Mouse (Mus musculus) MEL (cell line): ENCODE results near the gene Tiparp. TPM values are rescaled to one million over a fixed set of nuclear protein-coding genes. Genes with fewer than 3 reads are reported as not detected.

ENCODE experiments used
- DNase-seq: peaks from one replicate; pipeline ENCODE4 v3.0.0; 2011; ENCODE audit warnings: low read depth, low spot score
- H3K27ac ChIP-seq: 2 replicates; pipeline ENCODE4 v1.5.1; 2012; ENCODE audit warnings: low read depth, mild to moderate bottlenecking, control low read depth, low read length, moderate library complexity; ENCODE audit not compliant: control insufficient read depth
- H3K27me3 ChIP-seq, 2 experiments: fragments of 150-350 bp in 1 of 2; sonication (generic) in 1 of 2; 2 replicates each; pipeline ENCODE4 v1.6.1; 2012; ENCODE audit warnings: low read length in 2 of 2, mild to moderate bottlenecking in 2 of 2, improper control_type of control experiment in 1 of 2, moderate library complexity in 1 of 2; ENCODE audit not compliant: insufficient read depth in 2 of 2, control insufficient read depth in 1 of 2
- H3K36me3 ChIP-seq, 2 experiments: 2 replicates each; pipeline ENCODE4 v1.6.1; 2012 to 2014; ENCODE audit warnings: low read length in 2 of 2, improper control_type of control experiment in 1 of 2, inconsistent platforms in 1 of 2, mild to moderate bottlenecking in 1 of 2; ENCODE audit not compliant: insufficient read depth in 2 of 2, control insufficient read depth in 1 of 2
- H3K4me1 ChIP-seq, 2 experiments: fragments of 150-350 bp in 1 of 2; sonication (generic) in 1 of 2; 2 replicates each; pipeline ENCODE4 v1.6.1; 2012; ENCODE audit warnings: low read length in 2 of 2, improper control_type of control experiment in 1 of 2, mild to moderate bottlenecking in 1 of 2; ENCODE audit not compliant: insufficient read depth in 2 of 2, control insufficient read depth in 1 of 2
- H3K4me3 ChIP-seq, 2 experiments: fragments of 150-350 bp in 1 of 2; sonication (generic) in 1 of 2; 2 replicates each; pipeline ENCODE4 v1.5.1; 2012; ENCODE audit warnings: low read depth in 2 of 2, low read length in 2 of 2, mild to moderate bottlenecking in 2 of 2, moderate library complexity in 2 of 2, control low read depth in 1 of 2, improper control_type of control experiment in 1 of 2; ENCODE audit not compliant: control insufficient read depth in 1 of 2, insufficient read depth in 1 of 2
- H3K79me2 ChIP-seq: 2 replicates; pipeline ENCODE4 v1.6.1; 2012; ENCODE audit warnings: mild to moderate bottlenecking, low read length, moderate library complexity; ENCODE audit not compliant: control insufficient read depth, poor library complexity, insufficient read depth
- H3K9ac ChIP-seq: 2 replicates; pipeline ENCODE4 v1.6.1; 2012; ENCODE audit warnings: low read depth, mild to moderate bottlenecking, control low read depth, low read length, moderate library complexity; ENCODE audit not compliant: control insufficient read depth, poor library complexity, severe bottlenecking
- H3K9me3 ChIP-seq: fragments of 150-350 bp; sonication (generic); replicated peaks from 2 replicates; pipeline ENCODE4 v1.6.1; 2012; ENCODE audit warnings: mild to moderate bottlenecking, low read length, improper control_type of control experiment, moderate library complexity; ENCODE audit not compliant: insufficient read depth
- CTCF ChIP-seq, 3 experiments: IDR thresholded peaks in 2 of 3; conservative IDR thresholded peaks in 1 of 3; 2 replicates each; pipeline ENCODE4 v1.5.1; 2011 to 2012; ENCODE audit warnings: low read length in 3 of 3, low read depth in 2 of 3, mild to moderate bottlenecking in 2 of 3, improper control_type of control experiment in 1 of 3, inconsistent platforms in 1 of 3, mixed read lengths in 1 of 3, moderate library complexity in 1 of 3; ENCODE audit not compliant: control insufficient read depth in 1 of 3, insufficient read depth in 1 of 3, poor library complexity in 1 of 3, severe bottlenecking in 1 of 3
- E2F4 ChIP-seq: IDR thresholded peaks from 2 replicates; pipeline ENCODE4 v1.6.1; 2011; ENCODE audit warnings: low read depth, low read length, improper control_type of control experiment, borderline replicate concordance
- ELF1 ChIP-seq: IDR thresholded peaks from 2 replicates; pipeline ENCODE4 v1.6.1; 2014; ENCODE audit warnings: low read depth, mild to moderate bottlenecking, inconsistent platforms, low read length, improper control_type of control experiment, moderate library complexity
- EP300 ChIP-seq, 2 experiments: IDR thresholded peaks; 2 replicates each; pipeline ENCODE4 v1.6.1; 2011; ENCODE audit warnings: improper control_type of control experiment in 2 of 2, low read length in 2 of 2, low read depth in 1 of 2, mild to moderate bottlenecking in 1 of 2
- GABPA ChIP-seq: IDR thresholded peaks from 2 replicates; pipeline ENCODE4 v1.6.1; 2012; ENCODE audit warnings: low read depth, mild to moderate bottlenecking, inconsistent platforms, low read length, improper control_type of control experiment, moderate library complexity
- HCFC1 ChIP-seq: IDR thresholded peaks from 2 replicates; pipeline ENCODE4 v1.6.1; 2012; ENCODE audit warnings: low read depth, mild to moderate bottlenecking, inconsistent platforms, low read length, improper control_type of control experiment, moderate library complexity
- KAT2A ChIP-seq: conservative IDR thresholded peaks from 2 replicates; pipeline ENCODE4 v1.6.1; 2012; ENCODE audit warnings: low read depth, low read length, improper control_type of control experiment, inconsistent platforms
- MAFK ChIP-seq: IDR thresholded peaks from 2 replicates; pipeline ENCODE4 v1.6.1; 2011; ENCODE audit warnings: low read depth, mild to moderate bottlenecking, low read length, improper control_type of control experiment, borderline replicate concordance
- MAX ChIP-seq: IDR thresholded peaks from 2 replicates; pipeline ENCODE4 v1.6.1; 2011; ENCODE audit warnings: low read length, improper control_type of control experiment
- MXI1 ChIP-seq: IDR thresholded peaks from 2 replicates; pipeline ENCODE4 v1.6.1; 2011; ENCODE audit warnings: mild to moderate bottlenecking, low read depth, low read length, improper control_type of control experiment
- MYC ChIP-seq: IDR thresholded peaks from 2 replicates; pipeline ENCODE4 v1.6.1; 2011; ENCODE audit warnings: low read depth, mild to moderate bottlenecking, low read length, improper control_type of control experiment, moderate library complexity
- POLR2A ChIP-seq, 2 experiments: IDR thresholded peaks; 2 replicates each; pipeline ENCODE4 v1.6.1; 2011 to 2012; ENCODE audit warnings: low read length in 2 of 2, mild to moderate bottlenecking in 2 of 2, control low read depth in 1 of 2, improper control_type of control experiment in 1 of 2, low read depth in 1 of 2, moderate library complexity in 1 of 2; ENCODE audit not compliant: control insufficient read depth in 1 of 2, insufficient read depth in 1 of 2, poor library complexity in 1 of 2
- RCOR1 ChIP-seq: IDR thresholded peaks from 2 replicates; pipeline ENCODE4 v1.6.1; 2012; ENCODE audit warnings: low read depth, mild to moderate bottlenecking, inconsistent platforms, low read length, improper control_type of control experiment
- SMC3 ChIP-seq: IDR thresholded peaks from 2 replicates; pipeline ENCODE4 v1.6.1; 2011; ENCODE audit warnings: low read depth, low read length, improper control_type of control experiment
- TAL1 ChIP-seq: IDR thresholded peaks from 2 replicates; pipeline ENCODE4 v1.6.1; 2012; ENCODE audit warnings: mild to moderate bottlenecking, inconsistent platforms, low read length, moderate library complexity, mixed read lengths
- TBP ChIP-seq: IDR thresholded peaks from 2 replicates; pipeline ENCODE4 v1.8.0; 2011; ENCODE audit warnings: low read depth, low read length, improper control_type of control experiment
- TCF12 ChIP-seq: IDR thresholded peaks from 2 replicates; pipeline ENCODE4 v1.6.1; 2014; ENCODE audit warnings: low read depth, mild to moderate bottlenecking, inconsistent platforms, low read length, improper control_type of control experiment, moderate library complexity
- USF1 ChIP-seq: IDR thresholded peaks from 2 replicates; pipeline ENCODE4 v1.6.1; 2014; ENCODE audit warnings: low read depth, mild to moderate bottlenecking, inconsistent platforms, low read length, improper control_type of control experiment, moderate library complexity
- ZC3H11A ChIP-seq: IDR thresholded peaks from 2 replicates; pipeline ENCODE4 v1.6.1; 2012; ENCODE audit warnings: low read depth, mild to moderate bottlenecking, inconsistent platforms, low read length, improper control_type of control experiment
- ZKSCAN1 ChIP-seq: IDR thresholded peaks from 2 replicates; pipeline ENCODE4 v1.6.1; 2012; ENCODE audit warnings: low read depth, mild to moderate bottlenecking, inconsistent platforms, low read length, improper control_type of control experiment, moderate library complexity
- polyA plus RNA-seq, 2 experiments: library from polyadenylated mRNA; stranded (reverse) in 1 of 2; unstranded in 1 of 2; fragments of >175 nt in 1 of 2; fragments of >200 nt in 1 of 2; gene quantifications; 2 replicates each; pipeline versions ENCODE4 v1.2.1 to v1.2.4; 2012; ENCODE audit warnings: low replicate concordance in 2 of 2, low read depth in 1 of 2; ENCODE audit not compliant: insufficient read length in 2 of 2, insufficient read depth in 1 of 2, missing spikeins in 1 of 2
- total RNA-seq: library from RNA; depleted of rRNA; stranded (reverse); fragments of 300-350 nt; gene quantifications from 2 replicates; pipeline ENCODE4 v1.2.3, GENCODE M21; 2012

Gene Tiparp
- total and polyA plus RNA-seq, 3 experiments: 2.0 to 3.3 TPM; not detected in 1

- H3K9ac ChIP-seq: peak overlapping the region; percentile 93
- H3K4me1 ChIP-seq: no peaks in the 10 kb centered on the region; a peak in 2 of 4 replicates
- no peaks in the 10 kb centered on the region for H3K9me3 ChIP-seq
- TF ChIP-seq GABPA (no peak), TBP (no peak), MAFK (no peak), SMC3 (no peak), ELF1 (no peak), USF1 (no peak), MYC (no peak), ZKSCAN1 (no peak), ZC3H11A (no peak), TCF12 (no peak), E2F4 (no peak), TAL1 (no peak), RCOR1 (no peak), MXI1 (no peak), EP300 (IDR thresholded peaks at IDR 0.05; ENCODE audit: low read depth in 1 of 2, low read length in 2 of 2) (no peak), KAT2A (no peak)
- TF ChIP-seq, all 39 proteins: peak for 0
- Histone ChIP-seq H3K79me2 (peaks cover 8% of the 10 kb centered on the region; the same call in 1 of the 2 replicates), H3K27me3 (peaks cover 0 to 7% of the 10 kb centered on the region in 2 experiments; a peak in 3 of 4 replicates), H3K36me3 (peaks cover 0 to 5% of the 10 kb centered on the region in 2 experiments; a peak in 3 of 4 replicates), H3K4me3 (peak overlapping the region; percentile 79 to 95), H3K27ac (no peak overlapping the region)
- no peak for DNase-seq
Measured at GRCm38 (mm10) chr3:65527196-65527595, 1.0 kb upstream of the Tiparp start.

GRCm38 (mm10) chr3:65528614-65529470, 632 bp downstream of the Tiparp start:
- Histone ChIP-seq H3K4me1 (no peaks in the 10 kb centered on the region; a peak in 2 of 4 replicates), H3K36me3 (peaks cover 0 to 5% of the 10 kb centered on the region in 2 experiments; a peak in 3 of 4 replicates), H3K4me3 (peak overlapping the region; percentile 76 to 87), H3K79me2 (peaks cover 8% of the 10 kb centered on the region; the same call in 1 of the 2 replicates), H3K27ac (peak overlapping the region; percentile 63), H3K9me3 (no peaks in the 10 kb centered on the region), H3K27me3 (peaks cover 0 to 3% of the 10 kb centered on the region in 2 experiments; a peak in 2 of 4 replicates), H3K9ac (peak overlapping the region; percentile 60)
- TF ChIP-seq TCF12 (0 out of 2 replicates have a peak, but pooled peaks have one; percentile 7), CTCF (IDR thresholded peaks at IDR 0.05 in 2 of 3, conservative IDR thresholded peaks at IDR 0.05 in 1 of 3; ENCODE audit: control insufficient read depth in 1 of 3, insufficient read depth in 1 of 3, low read depth in 2 of 3, low read length in 3 of 3, poor library complexity in 1 of 3, severe bottlenecking in 1 of 3) (peak in 2 of 3 experiments; percentile 43 to 59; a peak in 4 of 6 replicates), ZKSCAN1 (no peak), POLR2A (IDR thresholded peaks at IDR 0.05; ENCODE audit: control insufficient read depth in 1 of 2, insufficient read depth in 1 of 2, low read depth in 1 of 2, low read length in 2 of 2, poor library complexity in 1 of 2) (peak in 1 of 2 experiments; percentile 8; a peak in 1 of 4 replicates), MAX (0 out of 2 replicates have a peak, but pooled peaks have one; percentile 18), HCFC1 (0 out of 2 replicates have a peak, but pooled peaks have one; percentile 12)
- peak; percentile 65 for DNase-seq
